Mouse (Mus musculus) lung, postnatal 36 days (tissue): ENCODE results near the gene Fes.
A peak's percentile ranks its signal among the peaks of the same experiment; 100 is the strongest.

Source experiments
- DNase-seq: peaks from one replicate; pipeline ENCODE4 v3.0.0; 2022; ENCODE audit warnings: mixed read lengths

The Fes gene

DNA sequence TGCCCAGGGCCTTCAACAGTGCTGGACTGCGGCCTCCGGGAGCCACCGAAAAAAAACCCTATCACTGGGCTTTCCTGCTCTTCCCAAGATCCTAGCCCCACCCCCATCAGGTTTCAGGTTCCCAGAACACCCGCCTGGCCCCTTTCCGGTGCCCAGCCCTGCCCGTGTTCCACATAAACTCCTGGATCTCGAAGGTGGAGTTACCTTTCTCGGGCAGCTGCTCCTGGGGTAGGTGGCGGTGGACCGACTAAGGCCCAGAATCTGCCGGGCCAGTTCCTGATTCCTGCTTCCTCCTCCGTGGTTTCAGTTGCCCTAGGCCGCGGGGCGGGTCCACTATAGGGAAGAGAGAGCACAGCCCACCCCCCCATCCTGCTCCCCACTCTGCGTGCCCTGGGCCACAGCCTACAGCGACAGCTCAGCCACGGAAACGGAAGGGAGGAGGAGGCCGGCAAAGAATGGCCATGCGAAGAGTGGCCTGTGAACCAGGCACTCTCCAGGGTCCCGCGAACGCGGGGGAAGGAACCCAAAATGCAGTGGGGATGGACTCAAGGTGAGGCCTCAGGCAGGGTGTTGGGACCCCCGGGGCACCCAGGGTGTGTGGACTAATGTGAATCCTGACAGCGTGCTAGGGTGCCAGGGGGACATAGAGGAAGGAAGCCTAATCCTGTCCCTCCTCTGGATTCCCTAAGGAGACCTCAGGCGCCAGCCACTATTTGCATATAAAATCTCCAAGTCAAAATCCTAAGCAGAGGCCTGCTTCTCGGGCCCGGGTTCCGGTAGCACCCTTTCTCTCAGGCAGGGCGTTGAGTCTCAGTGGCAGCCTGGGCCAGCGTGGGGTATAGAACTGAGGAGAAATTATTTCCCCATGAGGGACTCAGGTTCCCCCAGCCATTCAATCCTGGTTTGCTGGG lies at the start of gene Fes:
Gene Fes (minus strand): TSS at position 314 of the 911 bp plus-strand sequence.
- DNase-seq, result peak; percentile 90

DNA sequence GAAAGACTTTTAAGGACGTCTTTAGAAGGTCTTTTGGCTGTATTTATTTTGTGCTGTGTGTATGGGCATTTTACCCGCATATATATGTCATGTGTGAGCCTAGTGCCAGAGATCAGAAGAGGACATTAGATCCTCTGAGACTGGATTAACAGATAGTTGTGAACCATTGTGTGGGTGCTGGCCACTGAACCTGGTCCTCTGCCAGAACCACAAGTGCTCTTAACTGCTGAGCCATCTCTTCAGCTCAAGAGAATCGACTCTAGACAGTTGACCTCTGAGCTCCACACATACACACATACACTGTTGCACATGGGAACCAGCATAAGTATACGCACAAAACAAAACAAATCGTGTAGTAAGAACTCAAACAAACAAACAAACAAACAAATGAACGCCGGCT lies 48.8 kb upstream of the Fes start:
- no peak for DNase-seq

DNA sequence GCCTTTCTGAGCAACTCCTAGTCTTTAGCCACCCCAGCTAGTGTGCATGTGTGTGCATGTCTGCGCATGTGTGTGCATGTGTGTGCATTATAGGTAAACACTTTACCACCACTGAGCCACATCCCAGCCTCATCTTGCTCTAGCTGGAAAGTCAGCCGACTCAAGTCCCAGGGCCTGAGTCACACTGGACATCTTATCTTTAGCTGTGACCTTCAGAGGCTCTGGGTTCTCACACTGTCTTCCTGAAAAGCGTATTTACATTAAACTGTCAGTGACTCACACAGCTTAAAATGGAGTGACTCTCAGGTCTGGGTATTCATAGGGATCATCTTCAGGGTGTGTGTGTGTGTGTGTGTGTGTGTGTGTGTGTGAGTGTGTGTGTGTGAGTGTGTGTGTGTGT lies 47.8 kb upstream of the Fes start:
- DNase-seq, result no peak

DNA sequence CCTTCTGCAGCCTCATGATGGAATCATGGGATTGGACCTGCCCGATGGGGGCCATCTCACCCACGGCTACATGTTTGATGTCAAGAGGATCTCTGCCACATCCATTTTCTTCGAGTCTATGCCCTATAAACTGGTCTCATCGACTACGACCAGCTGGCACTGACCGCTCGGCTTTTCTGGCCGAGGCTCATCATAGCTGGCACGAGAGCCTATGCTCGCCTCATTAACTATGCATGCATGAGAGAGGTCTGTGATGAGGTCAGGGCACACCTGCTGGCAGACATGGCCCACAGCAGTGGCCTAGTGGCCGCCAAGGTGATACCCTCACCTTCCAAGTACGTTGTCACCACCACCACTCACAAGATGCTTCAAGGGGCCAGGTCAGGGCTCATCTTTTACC lies 41.9 kb upstream of the Fes start:
- no peak for DNase-seq

GRCm38 (mm10) chr7:80427730-80428129 lies 40.0 kb upstream of the Fes start:
- DNase-seq, result no peak

DNA sequence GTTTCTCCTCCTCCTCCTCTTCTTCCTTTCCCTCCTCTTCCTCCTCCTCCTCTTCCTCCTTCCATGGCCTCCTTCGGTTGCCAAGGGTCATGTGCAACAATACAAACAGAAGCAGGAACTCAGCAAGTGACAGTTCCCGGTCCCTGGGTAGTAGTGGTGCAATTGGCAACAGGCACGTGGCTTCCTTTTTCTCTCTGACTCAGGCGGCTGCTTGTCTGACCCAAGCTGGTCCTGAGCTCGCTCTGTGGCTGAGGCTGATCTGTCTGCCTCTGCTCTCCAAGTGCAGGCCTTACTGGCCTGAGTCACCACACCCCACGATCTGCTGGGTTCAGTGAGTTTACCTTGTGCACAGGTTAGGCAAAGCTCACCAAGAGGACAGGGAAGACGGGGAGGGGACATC lies 38.6 kb upstream of the Fes start:
- DNase-seq, result peak; percentile 80

DNA sequence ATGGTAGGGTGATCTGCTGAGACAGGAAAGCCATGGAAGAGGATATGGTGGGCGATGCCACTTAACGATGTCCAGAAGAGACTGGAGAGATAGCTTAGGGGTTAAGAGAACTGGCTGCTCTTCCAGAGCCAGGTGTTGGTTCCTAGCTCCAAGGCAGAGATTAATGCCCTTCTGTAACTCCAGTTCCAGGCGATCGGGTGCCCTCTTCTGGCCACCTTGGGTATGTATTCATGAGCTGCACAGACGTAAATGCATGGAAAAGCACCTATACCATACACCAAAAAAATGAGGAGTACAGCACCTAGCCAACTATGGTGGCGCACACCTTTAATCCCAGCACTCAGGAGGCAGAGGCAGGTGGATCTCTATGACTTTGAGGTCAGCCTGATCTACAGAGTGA lies 37.0 kb upstream of the Fes start:
- DNase-seq, result no peak

GRCm38 (mm10) chr7:80422759-80423480 lies 35.2 kb upstream of the Fes start:
- no peak for DNase-seq

DNA sequence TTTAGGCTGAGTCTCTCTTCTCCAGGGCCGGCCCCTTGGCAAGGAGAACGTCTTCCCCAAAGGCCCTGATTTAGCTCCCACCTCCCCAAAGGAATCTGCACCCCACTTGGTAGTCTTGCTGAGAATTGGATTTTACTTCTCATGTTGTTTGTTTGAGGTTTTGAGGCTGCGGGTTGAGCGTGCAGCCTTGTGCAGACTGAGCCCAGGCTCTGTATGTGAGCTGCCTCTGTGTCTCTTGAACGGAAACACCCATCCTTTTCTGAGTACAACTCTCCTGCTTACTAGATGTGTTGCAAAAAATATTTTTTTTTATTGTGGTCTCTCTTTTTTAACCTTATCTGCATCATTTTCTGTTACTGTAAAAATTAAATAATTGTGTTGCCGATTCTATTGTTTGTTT lies 33.8 kb upstream of the Fes start:
- DNase-seq, result no peak

- peak; percentile 50 for DNase-seq
Measured at GRCm38 (mm10) chr7:80420586-80420985, 32.8 kb upstream of the Fes start.

- no peak for DNase-seq
Measured at GRCm38 (mm10) chr7:80419278-80419677, 31.5 kb upstream of the Fes start.

DNA sequence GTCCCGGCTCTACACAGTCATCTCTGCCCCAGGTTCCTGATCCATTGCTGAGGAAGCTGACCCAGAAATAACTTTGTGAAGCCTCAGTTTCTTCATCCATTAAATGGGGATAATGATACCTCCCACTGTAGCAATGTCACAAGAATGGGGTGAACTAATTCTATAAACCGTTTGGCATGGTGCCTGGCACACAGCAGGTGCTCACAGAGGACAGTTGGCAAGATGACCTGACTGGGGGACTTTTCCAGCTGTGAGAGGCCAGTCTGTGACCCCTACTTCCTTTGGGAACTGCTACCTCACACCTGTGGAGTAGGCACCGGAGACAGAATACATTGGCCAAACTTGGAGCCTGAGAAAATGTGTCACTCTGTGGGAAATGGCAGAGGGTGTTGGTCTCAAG lies 30.3 kb upstream of the Fes start:
- DNase-seq, result no peak

DNA sequence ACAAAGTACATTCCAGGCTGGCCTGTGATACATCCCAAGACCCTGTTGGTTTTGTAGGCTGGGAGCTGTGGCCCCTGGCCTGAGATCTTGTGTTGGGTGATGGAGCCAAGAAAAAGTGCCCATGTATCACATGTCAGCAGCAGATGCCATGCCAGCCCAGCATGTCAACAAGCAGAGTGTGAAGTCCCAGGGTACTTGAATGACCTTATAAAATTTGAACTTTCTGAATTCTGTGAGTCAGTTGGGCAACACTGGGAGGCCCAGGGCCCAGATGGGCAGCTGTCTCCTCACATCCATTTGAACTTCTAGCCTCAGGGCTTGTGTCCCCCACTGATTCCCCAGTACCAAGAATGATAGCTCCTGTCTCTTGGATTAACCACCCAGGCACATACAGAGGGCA lies 29.9 kb upstream of the Fes start:
- DNase-seq, result no peak

DNA sequence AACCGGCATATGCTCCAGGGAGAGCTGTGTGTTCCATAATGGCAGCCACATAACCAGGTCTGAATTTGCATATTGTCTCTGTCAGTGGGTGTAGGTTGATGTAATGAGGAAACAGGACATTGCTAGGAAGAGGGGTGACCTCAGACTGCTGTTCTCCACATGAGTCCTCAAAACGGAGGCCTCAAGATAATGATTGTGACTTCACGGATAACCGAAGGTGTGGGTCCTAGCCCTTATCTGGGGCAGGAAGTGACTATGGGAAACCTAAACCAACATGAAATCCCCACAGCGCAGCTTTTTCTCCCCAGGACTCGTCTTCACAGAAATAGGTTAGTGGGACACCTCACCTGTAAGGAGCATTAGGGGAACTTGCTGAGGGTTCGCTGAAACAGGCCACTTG lies 29.2 kb upstream of the Fes start:
- no peak for DNase-seq

DNA sequence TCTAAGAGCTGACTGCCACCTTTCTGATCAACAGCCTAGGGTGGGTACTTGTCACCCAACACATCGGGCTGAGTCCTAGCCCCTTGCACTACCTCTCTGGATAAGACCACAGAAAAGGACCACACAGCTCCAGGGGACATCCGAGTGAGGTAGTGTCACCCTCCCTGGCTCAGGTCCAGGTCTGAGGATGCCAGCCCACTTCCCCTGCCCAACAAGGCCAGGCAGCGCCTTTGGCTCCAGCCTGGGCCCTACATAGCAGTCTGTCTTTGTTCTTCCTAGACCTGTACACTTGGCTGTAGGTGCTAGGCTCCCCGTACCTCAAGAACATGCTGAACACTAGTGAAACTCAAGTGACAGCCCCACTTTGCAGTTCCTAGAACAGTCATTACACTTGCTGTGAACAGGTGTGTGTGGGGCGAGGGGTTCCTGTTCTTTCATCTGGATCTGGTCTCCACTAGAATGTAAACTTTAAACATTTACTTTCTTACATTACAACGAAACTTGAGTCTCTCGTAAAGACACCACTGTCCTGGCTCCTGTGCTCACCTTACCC lies 26.6 kb upstream of the Fes start:
- no peak for DNase-seq

DNA sequence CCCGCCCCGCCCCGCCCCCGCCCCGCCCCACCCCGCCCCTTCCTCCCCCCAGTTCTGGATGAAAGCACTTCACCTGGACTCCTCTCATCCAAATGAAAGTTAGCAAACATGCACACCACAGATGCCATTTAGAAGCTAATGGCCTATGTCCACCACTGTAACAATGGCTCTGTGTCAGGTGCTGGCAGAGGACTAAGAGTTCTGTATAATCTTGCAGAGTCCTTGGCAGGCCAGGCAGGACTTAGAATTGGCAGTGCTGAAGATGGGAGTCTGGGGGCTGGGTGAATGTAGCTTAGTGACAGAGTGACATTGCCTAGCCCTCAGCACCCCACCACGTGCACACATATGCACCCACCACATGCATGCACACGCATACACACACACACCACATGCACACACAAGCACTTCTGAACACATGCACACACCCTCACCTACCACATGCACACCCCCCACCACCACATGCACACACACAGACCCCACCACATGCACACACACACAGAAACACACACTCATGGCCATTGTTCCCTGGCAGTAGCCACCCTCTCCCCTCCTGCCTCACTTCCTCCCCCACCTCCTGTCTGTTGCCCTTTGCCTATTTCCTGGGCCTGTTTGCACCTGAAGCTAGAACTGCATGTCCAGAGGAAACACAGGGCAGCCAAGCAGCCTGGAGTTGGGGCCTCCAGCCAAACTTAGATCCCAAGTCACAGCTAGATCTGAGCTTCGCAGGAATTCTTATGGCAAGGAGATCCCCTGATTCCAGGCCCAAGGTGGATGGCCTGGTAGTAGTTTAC lies 26.0 kb upstream of the Fes start:
- no peak for DNase-seq

DNA sequence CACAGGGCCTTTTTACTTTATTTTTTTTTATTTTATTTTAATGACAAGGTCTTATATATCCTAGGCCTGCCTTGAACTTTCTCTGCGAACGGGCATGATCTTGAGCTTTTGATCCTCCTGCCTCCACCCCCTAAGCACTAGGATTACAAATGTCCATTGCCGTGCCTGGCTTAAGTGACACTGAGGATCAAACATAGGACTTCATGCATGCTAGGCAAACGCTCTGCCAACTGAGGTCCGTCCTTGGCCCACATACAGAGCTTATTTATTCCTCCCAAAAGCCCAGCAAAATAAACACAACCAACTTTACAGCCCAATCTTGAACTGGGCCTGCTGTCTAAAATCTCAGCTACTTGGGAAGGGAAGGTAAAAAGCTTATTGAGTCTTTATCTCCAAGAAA lies 25.0 kb upstream of the Fes start:
- no peak for DNase-seq

DNA sequence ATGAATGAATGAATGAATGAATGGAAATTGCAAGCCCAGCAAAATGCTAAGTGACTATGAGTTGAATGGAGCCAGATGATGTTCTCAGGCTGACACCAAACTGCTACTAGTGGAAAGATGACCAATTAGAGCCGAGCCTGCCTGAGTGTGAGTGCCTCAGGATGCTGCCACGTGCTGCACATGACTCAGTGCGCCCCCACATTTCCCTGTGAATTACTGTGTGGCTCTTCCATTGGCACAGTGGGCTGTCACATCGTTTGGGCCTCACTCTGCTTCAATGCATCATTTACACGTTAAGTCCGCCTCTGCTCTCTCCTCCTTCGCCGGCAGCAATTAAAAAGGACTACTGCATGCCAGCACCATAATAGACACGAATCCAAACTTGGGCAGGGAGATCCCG lies 24.5 kb upstream of the Fes start:
- no peak for DNase-seq

DNA sequence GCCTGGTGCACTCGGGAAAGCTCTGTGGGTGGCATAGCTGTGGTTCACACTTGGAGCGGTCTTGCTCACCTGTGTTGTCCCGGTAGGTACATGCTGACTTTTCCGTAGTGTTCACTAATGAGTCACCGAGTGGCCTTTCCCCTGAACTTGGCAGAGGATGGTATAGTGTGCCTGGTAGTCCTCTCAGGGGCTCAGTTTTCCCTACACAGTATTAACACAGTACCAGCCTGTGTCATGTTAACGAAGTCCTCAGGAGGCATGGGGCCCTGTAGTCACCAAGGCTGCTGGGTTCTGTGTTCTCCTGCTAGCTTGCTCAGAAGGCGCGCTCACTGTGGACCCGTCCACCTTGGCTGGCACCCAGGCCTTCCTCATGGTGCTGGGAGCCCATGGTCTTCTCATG lies 22.6 kb upstream of the Fes start:
- no peak for DNase-seq

- peak; percentile 44 for DNase-seq
Measured at GRCm38 (mm10) chr7:80407712-80408111, 20.0 kb upstream of the Fes start.

DNA sequence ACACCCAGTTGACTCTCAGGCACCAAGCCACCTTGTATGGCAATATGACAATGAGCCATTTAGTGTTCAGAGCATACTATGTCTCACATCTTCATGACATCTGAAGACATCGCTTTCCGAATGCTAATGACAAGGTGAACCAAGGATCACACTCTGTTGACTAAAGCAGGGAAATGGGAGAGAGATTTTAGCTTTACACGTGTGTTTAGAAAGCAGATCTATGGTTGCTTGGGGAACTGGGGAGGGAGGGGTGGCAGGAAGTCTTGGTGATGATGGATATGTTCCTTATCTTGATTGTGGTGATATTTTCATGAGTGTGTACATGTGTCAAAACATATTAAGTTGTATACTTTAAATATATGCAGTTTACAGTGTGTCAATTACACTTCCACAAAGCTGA lies 18.4 kb upstream of the Fes start:
- DNase-seq, result no peak

DNA sequence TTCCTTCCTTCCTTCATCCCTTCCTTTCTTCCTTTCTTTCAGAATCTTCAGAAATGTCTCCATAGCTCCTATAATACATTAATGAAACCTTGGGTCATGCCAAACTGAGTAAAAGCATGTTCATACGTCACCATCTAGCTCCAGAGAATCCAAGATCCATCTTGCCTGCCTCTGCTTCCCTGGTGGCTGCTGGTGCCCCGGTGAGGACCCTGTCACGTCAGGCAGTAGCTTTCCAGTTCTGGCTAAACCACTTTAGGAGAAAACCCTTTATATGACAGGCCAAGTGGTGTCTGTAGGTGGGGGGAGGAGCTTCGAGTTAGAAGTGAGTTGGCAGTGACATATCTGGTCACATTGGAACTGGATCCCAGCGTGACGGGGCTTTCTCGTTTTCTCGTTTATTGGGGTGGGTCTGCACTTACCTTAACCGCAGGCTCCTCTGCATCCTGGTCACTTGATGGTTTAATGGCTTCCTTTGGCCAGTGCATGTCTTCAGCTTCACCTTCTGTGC lies 17.5 kb upstream of the Fes start, which contains the start of gene Furin:
Gene Furin (minus strand): TSS at position 249 of the 508 bp plus-strand sequence.
- DNase-seq, result peak; percentile 64
